Mouse (Mus musculus): Measurements from ENCODE around the gene Psma3. TPM values are rescaled to one million over a fixed set of nuclear protein-coding genes. Genes with fewer than 3 reads are reported as not detected.

Gene Psma3
- total and polyA plus RNA-seq, 2 experiments from 2014 or later = 99.7 to 533 TPM

DNA sequence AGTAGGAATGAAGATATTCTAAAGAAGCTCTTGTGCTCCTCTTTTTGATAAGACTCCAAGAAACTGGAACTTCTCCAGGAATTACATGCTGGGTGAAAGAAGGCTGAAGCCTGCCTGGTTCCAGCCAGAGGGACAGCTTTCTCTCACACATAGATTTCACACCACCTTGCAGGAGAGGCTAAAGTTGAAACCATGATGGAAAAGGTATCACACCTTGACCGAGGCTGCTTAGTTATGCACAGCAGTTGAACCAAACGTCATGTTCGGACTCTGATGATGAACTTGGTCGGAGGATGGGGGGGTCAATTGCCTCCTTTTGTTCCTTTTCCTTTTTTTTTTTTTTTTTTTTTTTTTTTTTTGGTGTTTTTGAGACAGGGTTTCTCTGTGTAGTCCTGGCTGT is 590 bp upstream of the Psma3 start:
- no peak for DNase-seq (ENCODE audit: low spot score)
- Histone ChIP-seq H3K27me3 (ENCODE audit: insufficient read depth, low read length) (no peaks in the 10 kb centered on the region), H3K4me3 (ENCODE audit: low read length) (no peak overlapping the region; the same call in 1 of the 2 replicates), H3K4me1 (ENCODE audit: insufficient read depth, low read length) (peaks cover 9% of the 10 kb centered on the region; the same call in 1 of the 2 replicates), H3K36me3 (ENCODE audit: insufficient read depth, low read length) (no peaks in the 10 kb centered on the region), H3K9me3 (ENCODE audit: low read length) (no peaks in the 10 kb centered on the region), H3K9ac (replicated peaks; ENCODE audit: low read length) (no peak overlapping the region), H3K27ac (0 out of 2 replicates have a peak overlapping the region, but pooled peaks have one; percentile 99), H3K4me2 (ENCODE audit: low read depth, low read length) (peak overlapping the region; percentile 73)
- no peak for TF ChIP-seq CTCF (IDR thresholded peaks at IDR 0.05; ENCODE audit: low read depth)
- ATAC-seq = no peak
- 81% methylated on average over 4 of the region's 4 CpGs for WGBS

DNA sequence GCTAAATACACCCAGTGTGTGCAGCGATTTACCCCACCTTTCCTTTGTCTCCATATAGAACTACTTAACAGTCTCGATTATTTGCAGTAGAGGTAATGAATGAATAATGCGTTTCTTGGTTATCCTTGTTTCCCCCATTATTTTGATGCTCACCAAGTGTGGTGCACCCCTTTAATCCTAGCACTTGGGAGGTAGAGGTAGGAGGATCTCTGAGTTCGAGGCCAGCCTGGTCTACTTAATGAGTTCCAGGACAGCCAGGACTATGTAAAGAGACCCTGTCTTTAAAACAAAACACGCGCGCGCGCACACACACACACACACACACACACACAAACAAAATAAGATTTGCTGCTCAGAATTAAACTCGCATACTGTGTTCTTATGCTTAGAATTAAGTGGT is 985 bp downstream of the Psma3 start:
- WGBS = 31% methylated on average over 10 of the region's 10 CpGs
- TF ChIP-seq CTCF (IDR thresholded peaks at IDR 0.05; ENCODE audit: low read depth) = no peak
- Histone ChIP-seq H3K27ac (peak overlapping the region; percentile 99), H3K4me3 (ENCODE audit: low read length) (peak overlapping the region; percentile 99), H3K4me2 (ENCODE audit: low read depth, low read length) (peak overlapping the region; percentile 73), H3K27me3 (ENCODE audit: insufficient read depth, low read length) (no peaks in the 10 kb centered on the region), H3K36me3 (ENCODE audit: insufficient read depth, low read length) (no peaks in the 10 kb centered on the region; the same call in 1 of the 2 replicates), H3K9ac (replicated peaks; ENCODE audit: low read length) (peak overlapping the region; percentile 99), H3K4me1 (ENCODE audit: insufficient read depth, low read length) (peaks cover 9% of the 10 kb centered on the region; the same call in 1 of the 2 replicates), H3K9me3 (ENCODE audit: low read length) (no peaks in the 10 kb centered on the region)
- DNase-seq (ENCODE audit: low spot score) (no peak), ATAC-seq (no peak)

DNA sequence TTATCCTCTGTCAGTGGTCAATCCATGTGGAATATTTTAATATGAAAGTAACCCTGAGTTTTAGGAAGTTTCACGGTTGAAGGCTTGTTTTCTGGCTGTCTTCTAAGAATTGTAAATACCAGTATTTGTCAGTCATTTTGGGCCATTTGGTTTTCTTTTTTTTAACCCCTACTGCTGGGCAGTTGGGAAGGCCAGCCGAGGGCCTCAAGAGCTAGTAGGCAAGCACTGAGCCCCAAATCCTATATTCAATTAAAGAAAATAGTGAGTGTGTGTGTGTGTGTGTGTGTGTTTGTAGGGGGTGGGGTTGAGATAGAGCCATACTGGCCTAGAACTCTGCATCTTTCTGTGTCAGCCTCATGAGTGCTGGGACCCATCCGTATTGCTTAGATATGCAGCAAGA is 1.5 kb downstream of the Psma3 start:
- WGBS = 68% methylated on average over 3 of the region's 3 CpGs
- Histone ChIP-seq H3K27ac (no peak overlapping the region), H3K4me3 (ENCODE audit: low read length) (peak overlapping the region; percentile 99), H3K9me3 (ENCODE audit: low read length) (no peaks in the 10 kb centered on the region), H3K9ac (replicated peaks; ENCODE audit: low read length) (0 out of 2 replicates have a peak overlapping the region, but pooled peaks have one; percentile 99), H3K4me1 (ENCODE audit: insufficient read depth, low read length) (peaks cover 9% of the 10 kb centered on the region; the same call in 1 of the 2 replicates), H3K36me3 (ENCODE audit: insufficient read depth, low read length) (no peaks in the 10 kb centered on the region; the same call in 1 of the 2 replicates), H3K4me2 (ENCODE audit: low read depth, low read length) (peak overlapping the region; percentile 73), H3K27me3 (ENCODE audit: insufficient read depth, low read length) (no peaks in the 10 kb centered on the region)
- DNase-seq (ENCODE audit: low spot score) = no peak
- no peak for ATAC-seq
- TF ChIP-seq CTCF (IDR thresholded peaks at IDR 0.05; ENCODE audit: low read depth) = no peak

DNA sequence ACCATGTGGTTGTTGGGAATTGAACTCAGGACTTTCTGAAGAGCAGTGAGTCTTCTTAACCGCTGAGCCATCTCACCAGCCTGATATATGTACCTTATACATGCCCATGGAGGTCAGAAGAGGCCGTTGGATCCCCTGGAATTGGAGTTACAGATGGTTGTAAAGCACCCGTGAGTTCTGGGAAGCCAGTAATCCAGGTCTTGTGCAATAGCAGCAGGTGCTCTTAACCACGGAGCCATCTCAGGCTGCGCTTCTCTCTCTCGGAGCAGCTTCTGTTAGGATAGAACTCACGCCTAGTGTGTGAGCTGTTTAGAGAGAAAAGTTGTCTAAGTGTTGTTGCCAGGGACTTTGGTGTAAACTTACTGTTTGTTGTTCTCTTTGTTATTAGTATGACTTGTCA is 3.9 kb downstream of the Psma3 start:
- Histone ChIP-seq H3K27me3 (ENCODE audit: insufficient read depth, low read length) (no peaks in the 10 kb centered on the region), H3K4me3 (ENCODE audit: low read length) (no peak overlapping the region), H3K36me3 (ENCODE audit: insufficient read depth, low read length) (peaks cover 7% of the 10 kb centered on the region; the same call in 1 of the 2 replicates), H3K4me1 (ENCODE audit: insufficient read depth, low read length) (peaks cover 9% of the 10 kb centered on the region; the same call in 1 of the 2 replicates), H3K9ac (replicated peaks; ENCODE audit: low read length) (no peak overlapping the region), H3K27ac (no peak overlapping the region), H3K4me2 (ENCODE audit: low read depth, low read length) (no peak overlapping the region), H3K9me3 (ENCODE audit: low read length) (no peaks in the 10 kb centered on the region)
- WGBS = 89% methylated on average over 7 of the region's 7 CpGs
- DNase-seq (ENCODE audit: low spot score) = no peak
- no peak for TF ChIP-seq CTCF (IDR thresholded peaks at IDR 0.05; ENCODE audit: low read depth)
- ATAC-seq = no peak

DNA sequence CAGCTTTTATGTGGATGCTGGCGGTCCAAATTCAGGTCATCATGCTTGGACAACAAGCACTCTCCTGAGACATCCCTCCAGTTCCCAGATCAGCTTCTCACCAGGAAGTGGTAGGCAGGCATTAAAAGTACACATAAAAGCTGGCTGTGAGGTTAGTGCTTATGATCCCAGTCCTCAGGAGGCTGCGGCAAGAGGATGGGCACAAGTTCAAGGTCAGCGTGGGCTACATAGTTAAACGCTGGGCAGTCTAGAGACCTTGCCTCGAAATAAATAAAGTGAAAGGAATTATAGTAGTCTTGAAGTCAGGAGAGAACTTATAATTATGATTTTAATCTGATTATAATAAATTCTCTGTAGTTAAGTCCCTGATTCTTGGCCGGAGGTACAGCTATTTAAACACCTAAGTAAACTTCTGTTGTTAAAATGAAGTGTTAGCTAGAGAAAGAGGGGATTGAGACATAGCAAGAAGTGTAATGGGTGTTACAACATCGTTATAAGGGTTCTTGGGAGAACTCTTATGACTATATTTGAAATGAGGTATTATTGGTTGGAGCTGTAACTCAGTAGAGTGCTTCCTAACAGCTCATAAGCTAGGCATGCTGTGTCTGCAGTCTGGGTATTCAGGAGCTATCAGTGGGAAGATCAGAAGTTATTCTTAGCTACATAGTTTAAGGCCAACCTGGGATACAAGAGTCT is 10.6 kb downstream of the Psma3 start:
- TF ChIP-seq CTCF (IDR thresholded peaks at IDR 0.05; ENCODE audit: low read depth) = no peak
- Histone ChIP-seq H3K9me3 (ENCODE audit: low read length) (no peaks in the 10 kb centered on the region), H3K27me3 (ENCODE audit: insufficient read depth, low read length) (no peaks in the 10 kb centered on the region), H3K27ac (no peak overlapping the region), H3K36me3 (ENCODE audit: insufficient read depth, low read length) (peaks cover 48% of the 10 kb centered on the region), H3K4me1 (ENCODE audit: insufficient read depth, low read length) (no peaks in the 10 kb centered on the region), H3K9ac (replicated peaks; ENCODE audit: low read length) (no peak overlapping the region), H3K4me2 (ENCODE audit: low read depth, low read length) (no peak overlapping the region), H3K4me3 (ENCODE audit: low read length) (no peak overlapping the region)
- DNase-seq (ENCODE audit: low spot score) (no peak), ATAC-seq (no peak)
- 94% methylated on average over 7 of the region's 7 CpGs for WGBS

DNA sequence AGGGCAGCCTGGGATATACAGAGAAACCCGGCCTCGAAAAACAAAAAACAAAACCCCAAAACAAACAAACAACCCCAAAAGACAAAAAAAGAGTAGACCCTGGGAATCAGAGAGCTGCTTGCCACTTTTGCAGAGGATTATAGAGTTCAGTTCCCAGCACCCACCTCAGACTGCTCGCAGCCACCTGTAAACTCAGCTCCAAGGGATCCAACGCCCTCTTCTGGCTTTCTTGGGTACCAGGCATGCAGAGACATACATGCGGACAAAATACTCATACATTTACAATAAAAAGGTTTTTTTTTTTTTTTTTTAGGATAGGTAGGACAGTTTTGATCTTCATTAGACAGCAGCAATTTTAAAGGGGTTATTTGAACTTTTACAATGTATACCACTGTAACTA is 22.8 kb downstream of the Psma3 start:
- Histone ChIP-seq H3K9ac (replicated peaks; ENCODE audit: low read length) (no peak overlapping the region), H3K27me3 (ENCODE audit: insufficient read depth, low read length) (no peaks in the 10 kb centered on the region), H3K4me3 (ENCODE audit: low read length) (no peak overlapping the region), H3K4me2 (ENCODE audit: low read depth, low read length) (no peak overlapping the region), H3K36me3 (ENCODE audit: insufficient read depth, low read length) (peaks cover 30% of the 10 kb centered on the region), H3K27ac (no peak overlapping the region), H3K4me1 (ENCODE audit: insufficient read depth, low read length) (no peaks in the 10 kb centered on the region), H3K9me3 (ENCODE audit: low read length) (no peaks in the 10 kb centered on the region)
- no peak for DNase-seq (ENCODE audit: low spot score)
- no peak for TF ChIP-seq CTCF (IDR thresholded peaks at IDR 0.05; ENCODE audit: low read depth)
- ATAC-seq = no peak
- 93% methylated on average over 5 of the region's 5 CpGs for WGBS

DNA sequence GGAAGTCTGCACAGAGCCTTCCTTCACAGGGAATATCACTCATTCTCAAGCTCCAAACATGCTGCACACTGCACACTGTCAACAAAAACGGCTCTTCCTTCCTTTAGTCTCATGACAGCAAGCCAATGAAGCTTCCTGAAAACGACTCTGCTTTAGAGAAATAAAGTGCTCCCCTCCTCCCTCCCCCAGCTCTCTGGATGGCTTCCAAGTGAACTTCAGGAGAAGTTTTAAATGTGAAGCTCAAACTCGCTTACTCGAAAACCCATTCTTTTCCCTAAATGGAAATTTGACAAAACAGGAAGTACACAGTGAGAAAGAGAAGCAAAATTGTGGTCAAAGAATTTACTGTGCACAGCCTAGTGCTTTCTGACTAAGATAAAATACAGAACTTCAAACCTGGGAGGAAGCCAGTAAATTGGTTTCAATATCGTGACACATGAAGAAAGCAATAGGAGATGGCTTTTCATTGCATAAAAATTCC is 25.0 kb downstream of the Psma3 start:
- Histone ChIP-seq H3K9me3 (ENCODE audit: low read length) (no peaks in the 10 kb centered on the region), H3K4me3 (ENCODE audit: low read length) (no peak overlapping the region), H3K9ac (replicated peaks; ENCODE audit: low read length) (no peak overlapping the region), H3K27ac (peak overlapping the region; percentile 36), H3K4me1 (ENCODE audit: insufficient read depth, low read length) (no peaks in the 10 kb centered on the region), H3K36me3 (ENCODE audit: insufficient read depth, low read length) (peaks cover 26% of the 10 kb centered on the region), H3K4me2 (ENCODE audit: low read depth, low read length) (peak overlapping the region; percentile 25; the same call in 1 of the 2 replicates), H3K27me3 (ENCODE audit: insufficient read depth, low read length) (no peaks in the 10 kb centered on the region)
- no peak for TF ChIP-seq CTCF (IDR thresholded peaks at IDR 0.05; ENCODE audit: low read depth)
- no peak for ATAC-seq
- WGBS = 30% methylated on average over 5 of the region's 5 CpGs
- peak; percentile 41 for DNase-seq (ENCODE audit: low spot score)
